Mouse (Mus musculus) heart, adult 9 months (tissue): ENCODE measurements around the gene Ice2.
A peak's percentile ranks its signal among the peaks of the same experiment; 100 is the strongest.

Experiments used
- DNase-seq, 2 experiments: peaks; one replicate each; pipeline ENCODE4 v3.0.0; 2022; ENCODE audit warnings: low spot score in 2 of 2

The Ice2 gene

GRCm38 (mm10) chr9:69404671-69405070 is 7.0 kb downstream of the Ice2 start:
- no peak for DNase-seq

GRCm38 (mm10) chr9:69419476-69419875 is 21.8 kb downstream of the Ice2 start:
- no peak for DNase-seq

GRCm38 (mm10) chr9:69430531-69430930 is 32.8 kb downstream of the Ice2 start:
- DNase-seq = no peak

GRCm38 (mm10) chr9:69431863-69432555 is 34.3 kb downstream of the Ice2 start:
- DNase-seq = no peak

- DNase-seq = no peak
These were observed 37.5 kb downstream of the Ice2 start for GRCm38 (mm10) chr9:69435194-69435593.

- DNase-seq = no peak
These were observed 38.0 kb downstream of the Ice2 start for GRCm38 (mm10) chr9:69435662-69436061.

GRCm38 (mm10) chr9:69439805-69440357 is 42.2 kb downstream of the Ice2 start:
- DNase-seq = peak; percentile 29 to 39

GRCm38 (mm10) chr9:69442471-69443038 is 44.8 kb downstream of the Ice2 start:
- no peak for DNase-seq

GRCm38 (mm10) chr9:69443203-69443602 is 45.5 kb downstream of the Ice2 start:
- DNase-seq = peak; percentile 63 to 83

GRCm38 (mm10) chr9:69448801-69449200 is 51.1 kb downstream of the Ice2 start:
- no peak for DNase-seq

- DNase-seq = no peak
These were observed 52.9 kb downstream of the Ice2 start for GRCm38 (mm10) chr9:69450636-69451035.

GRCm38 (mm10) chr9:69451886-69452810 is 54.4 kb downstream of the Ice2 start:
- no peak for DNase-seq

- DNase-seq = peak; percentile 89 to 91
These were observed 55.6 kb downstream of the Ice2 start, which contains the start of gene Anxa2 for GRCm38 (mm10) chr9:69453066-69453900. Anxa2 (plus strand) TSS chr9:69453620.

GRCm38 (mm10) chr9:69453901-69454666 is 56.4 kb downstream of the Ice2 start:
- peak in 1 of 2 experiments; percentile 18 for DNase-seq

GRCm38 (mm10) chr9:69454691-69455090 is 57.0 kb downstream of the Ice2 start:
- DNase-seq = no peak

- peak; percentile 64 to 76 for DNase-seq
These were observed 57.7 kb downstream of the Ice2 start for GRCm38 (mm10) chr9:69455391-69455790.

GRCm38 (mm10) chr9:69456406-69457075 is 58.8 kb downstream of the Ice2 start:
- peak; percentile 57 to 60 for DNase-seq

- no peak for DNase-seq
These were observed 59.4 kb downstream of the Ice2 start for GRCm38 (mm10) chr9:69457143-69457542.

- peak; percentile 77 to 81 for DNase-seq
These were observed 60.3 kb downstream of the Ice2 start for GRCm38 (mm10) chr9:69457747-69458625.
